Mouse (Mus musculus): Measurements from ENCODE around the gene Ap3s2.

Gene Ap3s2

GRCm38 (mm10) chr7:79880998-79881397 is 39.5 kb downstream of the Ap3s2 start:
- Histone ChIP-seq H3K4me1 (replicated peaks; ENCODE audit: low read depth, low read length) (peaks cover 43% of the 10 kb centered on the region), H3K36me3 (ENCODE audit: insufficient read depth, low read length) (peaks cover 68% of the 10 kb centered on the region), H3K9me3 (ENCODE audit: low read length) (no peaks in the 10 kb centered on the region), H3K27me3 (ENCODE audit: insufficient read depth, low read length) (no peaks in the 10 kb centered on the region), H3K4me3 (replicated peaks; ENCODE audit: low read length) (no peak overlapping the region)
- TF ChIP-seq POU5F1 (IDR thresholded peaks at IDR 0.05; ENCODE audit: borderline replicate concordance, low read length) = no peak
- TF ChIP-seq NANOG (IDR thresholded peaks at IDR 0.05; ENCODE audit: borderline replicate concordance, low read length) = no peak

GRCm38 (mm10) chr7:79880033-79880432 is 40.4 kb downstream of the Ap3s2 start:
- TF ChIP-seq NANOG (IDR thresholded peaks at IDR 0.05; ENCODE audit: borderline replicate concordance, low read length) = no peak
- no peak for TF ChIP-seq POU5F1 (IDR thresholded peaks at IDR 0.05; ENCODE audit: borderline replicate concordance, low read length)
- no peak for TF ChIP-seq CTCF (conservative IDR thresholded peaks at IDR 0.05; ENCODE audit: low read length)
- Histone ChIP-seq H3K4me1 (replicated peaks; ENCODE audit: low read depth, low read length) (peaks cover 43% of the 10 kb centered on the region), H3K4me3 (replicated peaks; ENCODE audit: low read length) (no peak overlapping the region), H3K9me3 (ENCODE audit: low read length) (no peaks in the 10 kb centered on the region), H3K27me3 (ENCODE audit: insufficient read depth, low read length) (no peaks in the 10 kb centered on the region), H3K36me3 (ENCODE audit: insufficient read depth, low read length) (peaks cover 66% of the 10 kb centered on the region)

- Histone ChIP-seq H3K9me3 (ENCODE audit: low read length) (no peaks in the 10 kb centered on the region), H3K27me3 (ENCODE audit: insufficient read depth, low read length) (no peaks in the 10 kb centered on the region), H3K4me1 (replicated peaks; ENCODE audit: low read depth, low read length) (peaks cover 44% of the 10 kb centered on the region), H3K4me3 (replicated peaks; ENCODE audit: low read length) (no peak overlapping the region), H3K36me3 (ENCODE audit: insufficient read depth, low read length) (peaks cover 60% of the 10 kb centered on the region)
- TF ChIP-seq NANOG (IDR thresholded peaks at IDR 0.05; ENCODE audit: borderline replicate concordance, low read length) = no peak
- TF ChIP-seq CTCF (conservative IDR thresholded peaks at IDR 0.05; ENCODE audit: low read length) = no peak
- no peak for TF ChIP-seq POU5F1 (IDR thresholded peaks at IDR 0.05; ENCODE audit: borderline replicate concordance, low read length)
Measured at GRCm38 (mm10) chr7:79878455-79879025, 41.9 kb downstream of the Ap3s2 start.

GRCm38 (mm10) chr7:79873407-79873806 is 47.0 kb downstream of the Ap3s2 start:
- Histone ChIP-seq H3K4me3 (replicated peaks; ENCODE audit: low read length) (no peak overlapping the region), H3K9me3 (ENCODE audit: low read length) (no peaks in the 10 kb centered on the region), H3K4me1 (replicated peaks; ENCODE audit: low read depth, low read length) (peaks cover 55% of the 10 kb centered on the region), H3K27me3 (ENCODE audit: insufficient read depth, low read length) (no peaks in the 10 kb centered on the region), H3K36me3 (ENCODE audit: insufficient read depth, low read length) (peaks cover 19% of the 10 kb centered on the region)
- TF ChIP-seq NANOG (IDR thresholded peaks at IDR 0.05; ENCODE audit: borderline replicate concordance, low read length) (no peak), CTCF (conservative IDR thresholded peaks at IDR 0.05; ENCODE audit: low read length) (no peak), POU5F1 (IDR thresholded peaks at IDR 0.05; ENCODE audit: borderline replicate concordance, low read length) (no peak)

- no peak for TF ChIP-seq CTCF (conservative IDR thresholded peaks at IDR 0.05; ENCODE audit: low read length)
- no peak for TF ChIP-seq NANOG (IDR thresholded peaks at IDR 0.05; ENCODE audit: borderline replicate concordance, low read length)
- no peak for TF ChIP-seq POU5F1 (IDR thresholded peaks at IDR 0.05; ENCODE audit: borderline replicate concordance, low read length)
Measured at GRCm38 (mm10) chr7:79871797-79872345, 48.6 kb downstream of the Ap3s2 start.

GRCm38 (mm10) chr7:79869072-79869719 is 51.3 kb downstream of the Ap3s2 start:
- Histone ChIP-seq H3K4me1 (replicated peaks; ENCODE audit: low read depth, low read length) (peaks cover 81% of the 10 kb centered on the region), H3K36me3 (ENCODE audit: insufficient read depth, low read length) (no peaks in the 10 kb centered on the region), H3K9me3 (ENCODE audit: low read length) (no peaks in the 10 kb centered on the region), H3K4me3 (replicated peaks; ENCODE audit: low read length) (peak overlapping the region; percentile 49; the same call in 1 of the 2 replicates), H3K27me3 (ENCODE audit: insufficient read depth, low read length) (no peaks in the 10 kb centered on the region)
- TF ChIP-seq POU5F1 (IDR thresholded peaks at IDR 0.05; ENCODE audit: borderline replicate concordance, low read length) (no peak), CTCF (conservative IDR thresholded peaks at IDR 0.05; ENCODE audit: low read length) (no peak), NANOG (IDR thresholded peaks at IDR 0.05; ENCODE audit: borderline replicate concordance, low read length) (no peak)

More at GRCm38 (mm10) chr7:79871797-79872345, 48.6 kb downstream of the Ap3s2 start:
- no peaks in the 10 kb centered on the region for H3K27me3 ChIP-seq (ENCODE audit: insufficient read depth, low read length)
- no peak overlapping the region for H3K4me3 ChIP-seq (replicated peaks; ENCODE audit: low read length)
- H3K4me1 ChIP-seq (replicated peaks; ENCODE audit: low read depth, low read length) = peaks cover 69% of the 10 kb centered on the region
- no peaks in the 10 kb centered on the region for H3K9me3 ChIP-seq (ENCODE audit: low read length)
- H3K36me3 ChIP-seq (ENCODE audit: insufficient read depth, low read length) = peaks cover 14% of the 10 kb centered on the region

GRCm38 (mm10) chr7:79868475-79868874 is 52.0 kb downstream of the Ap3s2 start:
- Histone ChIP-seq H3K4me1 (replicated peaks; ENCODE audit: low read depth, low read length) (peaks cover 79% of the 10 kb centered on the region), H3K9me3 (ENCODE audit: low read length) (no peaks in the 10 kb centered on the region), H3K4me3 (replicated peaks; ENCODE audit: low read length) (peak overlapping the region; percentile 49), H3K36me3 (ENCODE audit: insufficient read depth, low read length) (no peaks in the 10 kb centered on the region), H3K27me3 (ENCODE audit: insufficient read depth, low read length) (no peaks in the 10 kb centered on the region)
- TF ChIP-seq POU5F1 (IDR thresholded peaks at IDR 0.05; ENCODE audit: borderline replicate concordance, low read length) = no peak

- Histone ChIP-seq H3K27me3 (ENCODE audit: insufficient read depth, low read length) (no peaks in the 10 kb centered on the region), H3K36me3 (ENCODE audit: insufficient read depth, low read length) (no peaks in the 10 kb centered on the region), H3K4me3 (replicated peaks; ENCODE audit: low read length) (peak overlapping the region; percentile 49), H3K4me1 (replicated peaks; ENCODE audit: low read depth, low read length) (peaks cover 81% of the 10 kb centered on the region), H3K9me3 (ENCODE audit: low read length) (no peaks in the 10 kb centered on the region)
- TF ChIP-seq POU5F1 (IDR thresholded peaks at IDR 0.05; ENCODE audit: borderline replicate concordance, low read length) = no peak
- TF ChIP-seq NANOG (IDR thresholded peaks at IDR 0.05; ENCODE audit: borderline replicate concordance, low read length) = no peak
- no peak for TF ChIP-seq CTCF (conservative IDR thresholded peaks at IDR 0.05; ENCODE audit: low read length)
Measured at GRCm38 (mm10) chr7:79867861-79868260, 52.6 kb downstream of the Ap3s2 start.

Data from E14TG2a.4 (cell line).